Mouse (Mus musculus) heart, adult 2 months (tissue): ENCODE data around the gene Taf1.

Experiments
- CTCF ChIP-seq: fragments of 200-600 bp; IDR thresholded peaks from 2 replicates; pipeline ENCODE4 v1.8.1; 2022; ENCODE audit warnings: antibody characterized with exemption, mild to moderate bottlenecking, moderate library complexity
- EP300 ChIP-seq: fragments of 200-500 bp; IDR thresholded peaks from 2 replicates; pipeline ENCODE4 v1.6.1; 2011; ENCODE audit warnings: low read depth, low read length, control low read depth; ENCODE audit not compliant: insufficient read depth
- POLR2A ChIP-seq: fragments of 200-500 bp; IDR thresholded peaks from 2 replicates; pipeline ENCODE4 v1.6.1; 2011; ENCODE audit warnings: mild to moderate bottlenecking, low read depth, low read length, control low read depth; ENCODE audit not compliant: insufficient read depth

GRCm38 (mm10) chrX:101527356-101527755 lies 5.2 kb upstream of the Taf1 start:
- TF ChIP-seq CTCF (no peak), POLR2A (no peak), EP300 (no peak)
